Mouse (Mus musculus) limb, embryonic 13.5 days (tissue): ENCODE measurements at regions not wholly inside any gene's neighbourhood (a gene's known extent, or its start where the extent isn't known, plus 50 kb on each side); places are given as distances from the start of the nearest gene placed in this dataset.
A peak's percentile ranks its signal among the peaks of the same experiment; 100 is the strongest.

Source experiments
- ATAC-seq: fragments of 200-750 bp; cut with Nextera tagmentation; 2 replicates; pipeline ENCODE4 v1.8.0; 2017; ENCODE audit warnings: low read depth, moderate number of reproducible peaks, moderate TSS enrichment; ENCODE audit not compliant: low FRiP score
- H3K27ac ChIP-seq: fragments of 300-500 bp; sonication (generic); 2 replicates; pipeline ENCODE4 v1.5.1; 2015; ENCODE audit warnings: inconsistent platforms, mild to moderate bottlenecking, moderate library complexity
- H3K27me3 ChIP-seq: fragments of 300-500 bp; sonication (generic); 2 replicates; pipeline ENCODE4 v1.6.1; 2015; ENCODE audit warnings: mild to moderate bottlenecking, inconsistent platforms
- H3K36me3 ChIP-seq: fragments of 300-500 bp; sonication (generic); 2 replicates; pipeline ENCODE4 v1.6.1; 2015; ENCODE audit warnings: inconsistent platforms, mild to moderate bottlenecking, moderate library complexity
- H3K4me1 ChIP-seq: fragments of 300-500 bp; sonication (generic); 2 replicates; pipeline ENCODE4 v1.6.1; 2015; ENCODE audit warnings: inconsistent platforms
- H3K4me2 ChIP-seq: fragments of 300-500 bp; sonication (generic); replicated peaks from 2 replicates; pipeline ENCODE4 v1.6.1; 2015; ENCODE audit warnings: inconsistent platforms, mild to moderate bottlenecking, moderate library complexity
- H3K4me3 ChIP-seq: fragments of 300-500 bp; sonication (generic); 2 replicates; pipeline ENCODE4 v1.5.1; 2015; ENCODE audit warnings: moderate library complexity, mild to moderate bottlenecking, inconsistent platforms
- H3K9ac ChIP-seq: fragments of 300-500 bp; sonication (generic); 2 replicates; pipeline ENCODE4 v1.6.1; 2015; ENCODE audit warnings: mild to moderate bottlenecking, inconsistent platforms
- H3K9me3 ChIP-seq: fragments of 300-500 bp; sonication (generic); 2 replicates; pipeline ENCODE4 v1.6.1; 2016; ENCODE audit warnings: inconsistent platforms
- WGBS: fragments of 180-500 bp; shearing (Covaris S2); methylation state at CpG from one replicate; pipeline ENCODE4 v1.1.7; 2015; 5-methylcytosine and 5-hydroxymethylcytosine counted together

GRCm38 (mm10) chr13:28669832-28670585 is 283.5 kb downstream of the Sox4 start:
- ATAC-seq: no peak
- Histone ChIP-seq H3K9ac (no peak overlapping the region), H3K36me3 (0 out of 2 replicates have a peak, but pooled peaks cover 8% of the 10 kb centered on the region), H3K27me3 (no peaks in the 10 kb centered on the region), H3K27ac (no peak overlapping the region), H3K4me3 (no peak overlapping the region), H3K4me1 (peaks cover 37% of the 10 kb centered on the region), H3K9me3 (no peaks in the 10 kb centered on the region), H3K4me2 (no peak overlapping the region)
- WGBS: 84% methylated on average over 4 of the region's 4 CpGs

- Histone ChIP-seq H3K27ac (no peak overlapping the region), H3K4me2 (no peak overlapping the region), H3K4me3 (no peak overlapping the region), H3K4me1 (peaks cover 35% of the 10 kb centered on the region), H3K27me3 (no peaks in the 10 kb centered on the region), H3K9ac (no peak overlapping the region), H3K9me3 (no peaks in the 10 kb centered on the region), H3K36me3 (peaks cover 8% of the 10 kb centered on the region; the same call in 1 of the 2 replicates)
- ATAC-seq: no peak
- 29% methylated on average over 3 of the region's 3 CpGs for WGBS
Observed at GRCm38 (mm10) chr13:28666832-28667231, 286.7 kb downstream of the Sox4 start.

- peaks cover 32% of the 10 kb centered on the region for H3K4me1 ChIP-seq
- H3K9ac ChIP-seq: no peak overlapping the region
- no peak overlapping the region for H3K4me2 ChIP-seq
- H3K36me3 ChIP-seq: peaks cover 8% of the 10 kb centered on the region; the same call in 1 of the 2 replicates
- no peak overlapping the region for H3K4me3 ChIP-seq
- ATAC-seq: no peak
- no peaks in the 10 kb centered on the region for H3K9me3 ChIP-seq
- 46% methylated on average over 5 of the region's 5 CpGs for WGBS
- H3K27ac ChIP-seq: peak overlapping the region; percentile 33
- no peaks in the 10 kb centered on the region for H3K27me3 ChIP-seq
Observed at GRCm38 (mm10) chr13:28665150-28665549, 288.4 kb downstream of the Sox4 start.

- no peak for ATAC-seq
Observed at GRCm38 (mm10) chr13:28664698-28665097, 288.8 kb downstream of the Sox4 start.

GRCm38 (mm10) chr13:28663950-28664681 is 289.4 kb downstream of the Sox4 start:
- 37% methylated on average over 7 of the region's 7 CpGs for WGBS
- Histone ChIP-seq H3K36me3 (peaks cover 8% of the 10 kb centered on the region; the same call in 1 of the 2 replicates), H3K9ac (no peak overlapping the region), H3K27ac (peak overlapping the region; percentile 33; the same call in 1 of the 2 replicates), H3K4me1 (peaks cover 42% of the 10 kb centered on the region), H3K9me3 (no peaks in the 10 kb centered on the region), H3K27me3 (no peaks in the 10 kb centered on the region), H3K4me2 (no peak overlapping the region), H3K4me3 (no peak overlapping the region)
- ATAC-seq: peak; percentile 71; the same call in 1 of the 2 replicates

More at GRCm38 (mm10) chr13:28664698-28665097, 288.8 kb downstream of the Sox4 start:
- H3K36me3 ChIP-seq: peaks cover 8% of the 10 kb centered on the region; the same call in 1 of the 2 replicates
- no peak overlapping the region for H3K4me3 ChIP-seq
- H3K27me3 ChIP-seq: no peaks in the 10 kb centered on the region
- no peaks in the 10 kb centered on the region for H3K9me3 ChIP-seq
- peaks cover 36% of the 10 kb centered on the region for H3K4me1 ChIP-seq
- H3K4me2 ChIP-seq: no peak overlapping the region
- H3K9ac ChIP-seq: no peak overlapping the region
- 42% methylated on average over 4 of the region's 4 CpGs for WGBS
- no peak overlapping the region for H3K27ac ChIP-seq

- Histone ChIP-seq H3K36me3 (peaks cover 6% of the 10 kb centered on the region; the same call in 1 of the 2 replicates), H3K4me2 (no peak overlapping the region), H3K4me3 (no peak overlapping the region), H3K4me1 (peaks cover 48% of the 10 kb centered on the region), H3K9ac (no peak overlapping the region), H3K9me3 (no peaks in the 10 kb centered on the region), H3K27ac (no peak overlapping the region), H3K27me3 (no peaks in the 10 kb centered on the region)
- ATAC-seq: peak; percentile 52; the same call in 1 of the 2 replicates
- 7% methylated on average over 5 of the region's 5 CpGs for WGBS
Observed at GRCm38 (mm10) chr13:28663459-28663858, 290.1 kb downstream of the Sox4 start.

GRCm38 (mm10) chr13:28662316-28662752 is 291.2 kb downstream of the Sox4 start:
- H3K9ac ChIP-seq: no peak overlapping the region
- no peaks in the 10 kb centered on the region for H3K9me3 ChIP-seq
- no peaks in the 10 kb centered on the region; the same call in 1 of the 2 replicates for H3K36me3 ChIP-seq
- H3K4me1 ChIP-seq: peaks cover 55% of the 10 kb centered on the region
- no peak overlapping the region for H3K4me2 ChIP-seq
- no peak for ATAC-seq
- H3K4me3 ChIP-seq: no peak overlapping the region
- H3K27me3 ChIP-seq: no peaks in the 10 kb centered on the region
- WGBS: 80% methylated on average over 3 of the region's 3 CpGs
- no peak overlapping the region for H3K27ac ChIP-seq

GRCm38 (mm10) chr13:28660151-28660550 is 293.4 kb downstream of the Sox4 start:
- no peak for ATAC-seq
- Histone ChIP-seq H3K4me3 (no peak overlapping the region), H3K4me1 (peaks cover 42% of the 10 kb centered on the region), H3K27ac (no peak overlapping the region), H3K4me2 (no peak overlapping the region), H3K36me3 (no peaks in the 10 kb centered on the region; the same call in 1 of the 2 replicates), H3K27me3 (no peaks in the 10 kb centered on the region), H3K9ac (no peak overlapping the region), H3K9me3 (no peaks in the 10 kb centered on the region)
- 83% methylated on average over 2 of the region's 2 CpGs for WGBS

GRCm38 (mm10) chr13:28658652-28659051 is 294.9 kb downstream of the Sox4 start:
- H3K4me2 ChIP-seq: no peak overlapping the region
- peaks cover 29% of the 10 kb centered on the region for H3K4me1 ChIP-seq
- ATAC-seq: peak; percentile 87
- no peaks in the 10 kb centered on the region for H3K9me3 ChIP-seq
- no peak overlapping the region for H3K27ac ChIP-seq
- H3K9ac ChIP-seq: no peak overlapping the region
- H3K27me3 ChIP-seq: no peaks in the 10 kb centered on the region
- 28% methylated on average over 5 of the region's 5 CpGs for WGBS
- H3K36me3 ChIP-seq: no peaks in the 10 kb centered on the region; the same call in 1 of the 2 replicates
- no peak overlapping the region for H3K4me3 ChIP-seq

GRCm38 (mm10) chr13:28654883-28655282 is 298.6 kb downstream of the Sox4 start:
- Histone ChIP-seq H3K9me3 (no peaks in the 10 kb centered on the region), H3K27ac (no peak overlapping the region), H3K27me3 (no peaks in the 10 kb centered on the region), H3K4me1 (peaks cover 48% of the 10 kb centered on the region), H3K4me2 (no peak overlapping the region), H3K9ac (no peak overlapping the region), H3K36me3 (no peaks in the 10 kb centered on the region), H3K4me3 (no peak overlapping the region)
- ATAC-seq: no peak

- H3K9me3 ChIP-seq: no peaks in the 10 kb centered on the region
- no peak overlapping the region for H3K4me3 ChIP-seq
- WGBS: 60% methylated on average over 4 of the region's 4 CpGs
- no peaks in the 10 kb centered on the region for H3K27me3 ChIP-seq
- H3K27ac ChIP-seq: peak overlapping the region; percentile 39; the same call in 1 of the 2 replicates
- peaks cover 32% of the 10 kb centered on the region for H3K4me1 ChIP-seq
- no peak overlapping the region for H3K4me2 ChIP-seq
- no peak overlapping the region for H3K9ac ChIP-seq
- H3K36me3 ChIP-seq: peaks cover 6% of the 10 kb centered on the region; the same call in 1 of the 2 replicates
- ATAC-seq: no peak; the same call in 1 of the 2 replicates
Observed at GRCm38 (mm10) chr13:28653362-28653761, 300.2 kb downstream of the Sox4 start.

GRCm38 (mm10) chr13:28651810-28652209 is 301.7 kb downstream of the Sox4 start:
- H3K27me3 ChIP-seq: no peaks in the 10 kb centered on the region
- H3K4me1 ChIP-seq: peaks cover 27% of the 10 kb centered on the region
- 87% methylated on average over 2 of the region's 2 CpGs for WGBS
- 0 out of 2 replicates have a peak, but pooled peaks have one; percentile 71 for ATAC-seq
- peak overlapping the region; percentile 52; the same call in 1 of the 2 replicates for H3K27ac ChIP-seq
- H3K4me2 ChIP-seq: no peak overlapping the region
- H3K36me3 ChIP-seq: peaks cover 6% of the 10 kb centered on the region; the same call in 1 of the 2 replicates
- H3K4me3 ChIP-seq: no peak overlapping the region
- no peak overlapping the region for H3K9ac ChIP-seq
- no peaks in the 10 kb centered on the region for H3K9me3 ChIP-seq
